Mouse (Mus musculus) kidney, postnatal 36 days (tissue): ENCODE data around the gene Ciart.
"Not testable (repeated sequence)": the region's sequence is repeated elsewhere in the genome, so short reads cannot be mapped to it uniquely, and the experiment has no call there.

Experiments used
- DNase-seq, 2 experiments: peaks; one replicate each; pipeline ENCODE4 v3.0.0; 2021 to 2022; ENCODE audit warnings: mixed read lengths in 2 of 2

Ciart gene

GRCm38 (mm10) chr3:95881979-95882815 lies at the start of gene Ciart:
Gene Ciart (minus strand): TSS chr3:95882251.
- DNase-seq = peak; percentile 95 to 99

GRCm38 (mm10) chr3:95931471-95931870 lies 49.4 kb upstream of the Ciart start:
- DNase-seq = no peak

- DNase-seq = no peak
Measured at GRCm38 (mm10) chr3:95930471-95930789, 48.4 kb upstream of the Ciart start.

- peak; percentile 31 to 71 for DNase-seq
Measured at GRCm38 (mm10) chr3:95929581-95930470, 47.8 kb upstream of the Ciart start.

GRCm38 (mm10) chr3:95928658-95929503 lies 46.8 kb upstream of the Ciart start, which contains the start of gene Anp32e:
Gene Anp32e (plus strand): TSS chr3:95929246.
- peak; percentile 96 to 98 for DNase-seq

GRCm38 (mm10) chr3:95928261-95928657 lies 46.2 kb upstream of the Ciart start:
- no peak for DNase-seq

GRCm38 (mm10) chr3:95925087-95925486 lies 43.0 kb upstream of the Ciart start:
- DNase-seq = no peak

- DNase-seq = no peak
Measured at GRCm38 (mm10) chr3:95924185-95924584, 42.1 kb upstream of the Ciart start.

GRCm38 (mm10) chr3:95923429-95923828 lies 41.4 kb upstream of the Ciart start:
- DNase-seq = not testable (repeated sequence)

- DNase-seq = not testable (repeated sequence)
Measured at GRCm38 (mm10) chr3:95920532-95920931, 38.5 kb upstream of the Ciart start.

- no peak for DNase-seq
Measured at GRCm38 (mm10) chr3:95916760-95917159, 34.7 kb upstream of the Ciart start.

GRCm38 (mm10) chr3:95914706-95915105 lies 32.7 kb upstream of the Ciart start:
- DNase-seq = no peak

- no peak for DNase-seq
Measured at GRCm38 (mm10) chr3:95907613-95908012, 25.6 kb upstream of the Ciart start.

GRCm38 (mm10) chr3:95906860-95907259 lies 24.8 kb upstream of the Ciart start:
- DNase-seq = peak; percentile 55 to 80

GRCm38 (mm10) chr3:95905940-95906492 lies 24.0 kb upstream of the Ciart start:
- DNase-seq = peak; percentile 68 to 80

- DNase-seq = peak; percentile 59 to 63
Measured at GRCm38 (mm10) chr3:95905146-95905939, 23.3 kb upstream of the Ciart start.

GRCm38 (mm10) chr3:95904568-95904967 lies 22.5 kb upstream of the Ciart start, which contains the start of gene Car14:
Gene Car14 (minus strand): TSS chr3:95904691.
- DNase-seq = peak; percentile 68 to 73

GRCm38 (mm10) chr3:95903753-95904502 lies 21.9 kb upstream of the Ciart start:
- DNase-seq = peak; percentile 74 to 86

- peak; percentile 47 to 59 for DNase-seq
Measured at GRCm38 (mm10) chr3:95902643-95903042, 20.6 kb upstream of the Ciart start.

GRCm38 (mm10) chr3:95902373-95902625 lies 20.2 kb upstream of the Ciart start:
- DNase-seq = no peak
